Mouse (Mus musculus) lung, postnatal 0 days (tissue): Measurements from ENCODE around the gene Alox5. TPM values are rescaled to one million over a fixed set of nuclear protein-coding genes. Genes with fewer than 3 reads are reported as not detected.
A peak's percentile ranks its signal among the peaks of the same experiment; 100 is the strongest.

Source experiments
- ATAC-seq: fragments of 200-750 bp; cut with Nextera tagmentation; 2 replicates; pipeline ENCODE4 v1.8.0; 2017; ENCODE audit warnings: moderate library complexity
- DNase-seq: peaks from one replicate; pipeline ENCODE4 v3.0.0-alpha.2; 2016; ENCODE audit warnings: low spot score
- H3K27ac ChIP-seq: fragments of 300-500 bp; sonication (generic); 2 replicates; pipeline ENCODE4 v1.5.1; 2014; ENCODE audit warnings: antibody characterized with exemption, mild to moderate bottlenecking, low read length, mixed read lengths
- H3K27me3 ChIP-seq: fragments of 300-500 bp; sonication (generic); replicated peaks from 2 replicates; pipeline ENCODE4 v1.6.1; 2014; ENCODE audit warnings: low read length, mixed read lengths; ENCODE audit not compliant: insufficient read depth
- H3K36me3 ChIP-seq: fragments of 300-500 bp; sonication (generic); 2 replicates; pipeline ENCODE4 v1.6.1; 2014; ENCODE audit warnings: low read length, mixed read lengths; ENCODE audit not compliant: insufficient read depth
- H3K4me1 ChIP-seq: fragments of 300-500 bp; sonication (generic); 2 replicates; pipeline ENCODE4 v1.6.1; 2014; ENCODE audit warnings: antibody characterized with exemption, low read depth, low read length, mixed read lengths; ENCODE audit not compliant: insufficient read depth
- H3K4me2 ChIP-seq: fragments of 300-500 bp; sonication (generic); replicated peaks from 2 replicates; pipeline ENCODE4 v1.6.1; 2014; ENCODE audit warnings: low read depth, mild to moderate bottlenecking, low read length, moderate library complexity, mixed read lengths
- H3K4me3 ChIP-seq: fragments of 300-500 bp; sonication (generic); 2 replicates; pipeline ENCODE4 v1.5.1; 2014; ENCODE audit warnings: low read depth, low read length
- H3K9ac ChIP-seq: fragments of 300-500 bp; sonication (generic); replicated peaks from 2 replicates; pipeline ENCODE4 v1.6.1; 2014; ENCODE audit warnings: low read depth, mild to moderate bottlenecking
- H3K9me3 ChIP-seq: fragments of 300-500 bp; sonication (generic); 2 replicates; pipeline ENCODE4 v1.6.1; 2016; ENCODE audit warnings: low read length, mixed read lengths
- CTCF ChIP-seq: IDR thresholded peaks from 2 replicates; pipeline ENCODE4 v1.5.1; 2016; ENCODE audit warnings: antibody characterized with exemption, mild to moderate bottlenecking
- EP300 ChIP-seq: IDR thresholded peaks from 2 replicates; pipeline ENCODE4 v1.6.1; 2016; ENCODE audit warnings: antibody characterized with exemption, mild to moderate bottlenecking, control low read depth
- WGBS: fragments of 180-500 bp; shearing (Covaris S2); extraction: QIAGEN DNeasy Blood & Tissue Kit; methylation state at CpG from one replicate; pipeline ENCODE4 v1.1.7; 2014; 5-methylcytosine and 5-hydroxymethylcytosine counted together
- polyA plus RNA-seq: library from polyadenylated mRNA; unstranded; fragments of >200 nt; fragmentation: Nextera tagmentation; extraction: Ambion mirVana; gene quantifications from 2 replicates; pipeline ENCODE4 v1.2.1, GENCODE M21; 2015

The Alox5 gene
- polyA plus RNA-seq, 1 experiment from 2014 or later, result 3.1 TPM

DNA sequence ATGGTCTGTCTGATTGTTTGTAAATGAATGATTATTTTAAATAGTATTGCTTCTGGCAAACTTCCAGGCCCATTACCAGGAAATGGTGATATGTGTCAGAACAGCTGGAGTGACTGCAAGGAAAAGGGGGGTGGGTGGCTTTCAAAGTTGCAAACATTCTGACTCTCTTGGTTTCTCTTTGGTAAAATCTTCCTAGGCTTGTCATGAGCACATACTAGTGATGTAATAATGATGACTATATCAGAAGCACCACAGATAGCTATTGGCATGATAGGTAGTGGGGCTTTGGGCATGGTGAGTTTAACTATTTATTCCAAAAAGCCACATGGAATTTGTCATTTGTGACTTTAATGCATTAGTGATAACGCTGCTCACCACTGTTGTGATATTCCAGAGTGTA, 86.8 kb downstream of the Alox5 start:
- ATAC-seq (no peak), DNase-seq (peak; percentile 29)
- WGBS, result 62% methylated on average over 1 of the region's 1 CpGs
- Histone ChIP-seq H3K9me3 (no peaks in the 10 kb centered on the region), H3K36me3 (no peaks in the 10 kb centered on the region), H3K4me3 (no peak overlapping the region), H3K4me2 (no peak overlapping the region), H3K27me3 (no peaks in the 10 kb centered on the region), H3K27ac (no peak overlapping the region), H3K4me1 (no peaks in the 10 kb centered on the region; the same call in 1 of the 2 replicates), H3K9ac (no peak overlapping the region)
- TF ChIP-seq EP300 (no peak), CTCF (no peak)

DNA sequence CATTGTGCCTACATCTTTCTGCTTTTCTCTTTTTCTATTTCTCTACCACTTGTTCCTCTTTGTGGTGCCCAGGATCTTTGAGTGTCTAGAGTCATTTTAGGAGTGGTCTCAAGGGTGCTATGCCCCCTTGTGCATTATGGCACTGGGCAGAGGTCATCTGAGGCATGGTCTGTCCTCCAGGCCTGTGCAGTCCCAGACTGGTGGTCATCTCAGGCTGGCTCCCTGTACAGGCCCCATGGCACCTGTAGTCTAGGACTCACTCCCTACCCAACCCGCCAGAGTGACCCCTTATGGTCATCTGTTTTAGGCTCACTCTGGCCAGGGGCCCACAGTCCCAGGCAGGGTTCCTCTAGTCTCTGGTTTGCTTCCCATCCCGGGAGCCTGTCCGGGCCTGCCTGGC, 89.5 kb downstream of the Alox5 start:
- H3K4me3 ChIP-seq, result no peak overlapping the region
- WGBS, result 92% methylated on average over 3 of the region's 3 CpGs
- H3K4me1 ChIP-seq, result no peaks in the 10 kb centered on the region; the same call in 1 of the 2 replicates
- H3K9ac ChIP-seq, result no peak overlapping the region
- ATAC-seq (no peak), DNase-seq (no peak)
- H3K36me3 ChIP-seq, result no peaks in the 10 kb centered on the region
- TF ChIP-seq EP300 (no peak), CTCF (no peak)
- no peak overlapping the region for H3K4me2 ChIP-seq
- H3K9me3 ChIP-seq, result no peaks in the 10 kb centered on the region
- H3K27me3 ChIP-seq, result no peaks in the 10 kb centered on the region
- no peak overlapping the region for H3K27ac ChIP-seq

DNA sequence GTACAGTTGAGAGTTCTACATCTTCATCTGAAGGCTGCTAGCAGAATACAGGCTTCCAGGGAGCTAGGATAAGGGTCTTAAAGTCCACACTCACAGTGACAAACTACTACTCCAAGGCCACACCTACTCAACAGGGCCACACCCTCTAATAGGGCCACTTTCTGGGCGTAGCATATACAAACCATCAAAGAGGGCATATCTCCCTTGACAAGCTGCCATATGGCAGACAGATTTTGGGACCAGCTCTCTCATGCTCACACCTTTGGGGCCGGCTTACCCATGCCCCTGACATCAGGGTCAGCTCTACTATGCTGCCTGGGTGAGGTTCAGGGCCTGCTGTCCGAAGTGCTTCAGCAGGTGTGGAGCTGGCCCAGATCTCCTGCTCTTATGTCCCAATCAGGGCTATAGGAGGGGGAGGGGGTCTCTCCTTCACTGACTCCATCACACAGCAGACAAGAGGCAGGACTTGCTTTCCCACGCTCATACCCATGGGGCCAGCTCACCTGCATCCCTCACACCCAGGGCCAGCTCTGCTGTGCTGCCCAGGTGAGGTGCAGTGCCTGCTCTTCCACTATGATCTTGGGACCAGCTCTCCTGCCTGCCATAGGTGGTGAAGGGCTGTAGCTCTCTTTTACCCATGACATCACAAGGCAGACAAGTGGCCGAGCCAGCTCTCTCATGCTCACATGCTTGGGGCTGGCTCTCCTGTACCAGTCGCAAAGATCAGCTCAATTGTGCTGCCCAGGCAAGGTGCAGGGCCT, 90.6 kb downstream of the Alox5 start:
- ATAC-seq (peak; percentile 32; the same call in 1 of the 2 replicates), DNase-seq (no peak)
- 61% methylated on average over 6 of the region's 6 CpGs for WGBS
- no peak overlapping the region for H3K4me3 ChIP-seq
- TF ChIP-seq EP300 (no peak), CTCF (no peak)
- H3K9ac ChIP-seq, result no peak overlapping the region
- no peaks in the 10 kb centered on the region for H3K27me3 ChIP-seq
- no peaks in the 10 kb centered on the region; the same call in 1 of the 2 replicates for H3K4me1 ChIP-seq
- H3K9me3 ChIP-seq, result no peaks in the 10 kb centered on the region
- H3K36me3 ChIP-seq, result no peaks in the 10 kb centered on the region
- no peak overlapping the region for H3K27ac ChIP-seq
- H3K4me2 ChIP-seq, result no peak overlapping the region

DNA sequence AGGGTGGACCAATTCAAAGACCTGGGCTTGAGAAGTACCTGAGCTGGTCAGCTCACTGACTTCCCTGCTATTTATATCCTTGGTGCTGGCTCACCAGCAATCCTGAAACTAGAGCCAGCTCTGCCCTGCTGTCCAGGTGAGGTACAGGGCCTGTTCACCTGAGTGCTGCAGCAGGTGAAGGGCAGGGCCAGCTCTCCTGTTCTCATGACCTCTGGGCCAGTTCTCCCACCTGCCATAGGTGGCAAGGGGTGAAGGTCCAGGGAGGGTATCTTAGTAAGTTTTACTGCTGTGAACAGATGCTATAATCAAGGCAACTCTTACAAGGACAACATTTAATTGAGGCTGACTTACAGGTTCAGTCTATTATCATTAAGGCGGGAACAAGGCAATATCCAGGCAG, 91.2 kb downstream of the Alox5 start:
- Histone ChIP-seq H3K9ac (no peak overlapping the region), H3K36me3 (no peaks in the 10 kb centered on the region), H3K27me3 (no peaks in the 10 kb centered on the region), H3K4me1 (no peaks in the 10 kb centered on the region; the same call in 1 of the 2 replicates), H3K27ac (no peak overlapping the region), H3K9me3 (no peaks in the 10 kb centered on the region), H3K4me2 (no peak overlapping the region), H3K4me3 (no peak overlapping the region)
- DNase-seq (no peak), ATAC-seq (no peak)
- TF ChIP-seq CTCF, result no peak
- 92% methylated on average over 1 of the region's 1 CpGs for WGBS

DNA sequence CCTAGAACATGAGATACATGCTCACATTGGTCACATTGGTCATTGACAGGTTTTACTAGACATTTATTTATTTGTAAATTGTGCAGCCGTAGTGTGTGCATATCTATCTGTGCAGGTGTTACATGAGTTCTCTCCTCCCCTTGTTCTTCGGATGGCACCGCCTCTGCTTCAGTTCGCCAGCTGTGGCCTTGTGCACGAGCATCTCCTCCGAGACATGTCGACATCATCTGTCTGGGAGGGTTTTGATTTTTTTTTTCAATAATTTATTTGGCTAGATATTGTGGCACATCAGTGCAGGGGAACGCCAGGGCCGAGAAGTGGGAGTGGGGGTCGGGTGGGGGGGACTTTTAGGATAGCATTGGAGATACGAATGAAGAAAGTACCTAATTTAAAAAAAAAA, 93.0 kb downstream of the Alox5 start:
- no peaks in the 10 kb centered on the region for H3K36me3 ChIP-seq
- no peak overlapping the region for H3K27ac ChIP-seq
- H3K4me1 ChIP-seq, result no peaks in the 10 kb centered on the region
- no peaks in the 10 kb centered on the region for H3K9me3 ChIP-seq
- TF ChIP-seq EP300 (no peak), CTCF (no peak)
- H3K9ac ChIP-seq, result no peak overlapping the region
- no peak overlapping the region for H3K4me3 ChIP-seq
- no peaks in the 10 kb centered on the region for H3K27me3 ChIP-seq
- H3K4me2 ChIP-seq, result no peak overlapping the region
- ATAC-seq (no peak), DNase-seq (no peak)
- 77% methylated on average over 11 of the region's 11 CpGs for WGBS

DNA sequence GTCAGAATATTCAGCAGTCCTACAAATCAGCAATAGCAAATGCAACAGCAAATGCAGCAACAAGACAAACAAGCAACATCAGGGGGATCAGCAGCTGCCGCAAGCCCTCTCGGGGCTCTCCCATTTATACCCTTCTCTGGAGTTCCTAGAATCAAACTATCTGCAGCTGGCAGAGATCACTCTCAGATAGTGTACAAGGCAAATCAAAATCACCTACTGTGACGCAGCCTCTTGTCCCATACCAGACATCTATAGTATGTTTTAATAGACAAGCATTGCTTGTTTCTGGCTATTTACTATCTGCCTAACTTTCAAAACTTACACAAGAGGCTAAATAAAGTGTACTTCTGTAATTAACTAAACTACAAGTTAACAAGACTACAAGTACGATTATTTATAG, 99.0 kb downstream of the Alox5 start:
- Histone ChIP-seq H3K9me3 (no peaks in the 10 kb centered on the region), H3K27ac (no peak overlapping the region), H3K4me2 (no peak overlapping the region), H3K27me3 (no peaks in the 10 kb centered on the region), H3K36me3 (no peaks in the 10 kb centered on the region), H3K9ac (no peak overlapping the region), H3K4me3 (no peak overlapping the region), H3K4me1 (no peaks in the 10 kb centered on the region)
- peak; percentile 67 for TF ChIP-seq EP300
- TF ChIP-seq CTCF, result no peak
- peak; percentile 59 for DNase-seq
- WGBS, result 72% methylated on average over 4 of the region's 4 CpGs
- peak; percentile 64 for ATAC-seq
